Mouse (Mus musculus): ENCODE results near the gene Nmnat3.

Nmnat3 gene

DNA sequence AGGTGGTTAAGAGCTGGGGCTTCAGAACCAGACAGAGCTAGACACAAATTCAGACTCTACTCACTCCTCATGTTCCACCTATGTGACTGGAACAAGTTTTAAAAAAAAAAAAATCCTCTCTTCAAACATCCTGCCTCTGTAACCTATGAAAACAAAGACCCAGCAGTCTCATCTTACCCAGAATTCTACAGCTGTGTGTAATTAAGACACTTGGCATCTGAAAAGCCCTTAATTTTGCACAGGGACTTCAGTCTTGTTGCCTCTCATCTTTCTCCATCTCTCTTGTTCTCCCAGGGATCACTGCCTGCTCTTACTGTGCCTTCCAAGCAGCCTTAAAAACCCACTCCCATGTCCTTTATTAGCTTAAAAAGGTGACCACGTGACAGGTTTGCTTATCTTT, 133.4 kb downstream of the Nmnat3 start:
- DNase-seq (ENCODE audit: low spot score in 2 of 2) = no peak

DNA sequence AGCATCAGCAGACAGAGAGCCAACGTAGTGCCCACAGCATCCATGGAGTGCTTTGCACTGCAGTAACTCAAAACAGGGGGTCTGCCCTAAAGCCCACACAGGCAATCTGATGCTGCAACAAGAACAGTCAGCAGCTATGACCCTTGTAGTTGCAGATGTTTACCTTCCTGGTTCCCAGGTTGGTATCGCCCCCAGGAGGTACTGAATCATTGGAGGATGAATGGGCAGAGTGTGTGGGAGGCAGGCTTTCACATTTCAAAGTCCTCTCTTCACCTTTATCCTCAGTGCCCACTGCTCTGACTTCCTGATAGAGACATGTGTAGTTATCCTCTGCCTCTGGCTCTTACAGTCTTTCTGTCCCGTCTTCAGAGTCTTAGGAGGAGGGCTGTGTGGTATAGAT, 134.7 kb downstream of the Nmnat3 start:
- no peak for DNase-seq (ENCODE audit: low spot score in 2 of 2)

DNA sequence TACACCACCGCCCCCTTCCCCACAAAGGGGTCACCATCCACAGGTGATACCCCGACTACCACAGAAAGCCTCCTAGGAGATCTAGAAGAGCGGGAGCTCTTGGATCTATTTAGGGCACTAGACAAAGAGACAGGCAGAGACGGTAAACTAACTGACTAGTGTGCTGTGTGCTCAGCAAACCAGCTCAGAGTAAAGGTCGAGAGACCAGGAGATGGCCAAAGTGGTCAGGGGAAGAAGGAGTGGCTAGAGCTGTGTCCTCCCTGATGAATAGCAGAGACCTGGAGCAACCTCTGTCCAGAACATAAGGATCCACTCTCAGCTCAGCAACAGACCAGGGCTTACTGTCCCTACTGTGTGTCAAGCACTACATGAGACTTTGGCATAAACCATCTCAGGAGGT, 135.4 kb downstream of the Nmnat3 start, which contains the start of gene Rbp1:
Gene Rbp1, plus strand, starts transcription at position 306 of the 400 bp plus-strand sequence.
- no peak for DNase-seq (ENCODE audit: low spot score in 2 of 2)

DNA sequence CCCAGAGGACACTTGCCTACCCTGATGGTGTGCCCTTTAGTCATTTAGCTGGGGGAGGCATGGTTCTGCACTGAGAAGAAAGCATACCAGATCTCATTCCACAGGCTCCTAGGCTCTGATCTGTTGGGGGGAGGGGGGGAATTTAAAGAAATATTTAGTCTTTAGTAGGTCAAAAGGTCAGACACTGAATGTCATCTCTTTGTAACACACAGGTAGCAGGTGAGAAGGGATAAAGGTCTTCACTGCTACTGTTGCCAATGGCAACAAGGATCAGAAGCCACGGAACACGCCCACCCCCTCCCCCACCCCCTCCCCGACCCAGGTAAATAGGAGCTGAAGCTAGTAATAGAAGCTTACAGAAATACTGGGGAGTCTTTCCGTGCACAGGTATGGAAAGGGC, 136.5 kb downstream of the Nmnat3 start:
- no peak for DNase-seq (ENCODE audit: low spot score in 2 of 2)

DNA sequence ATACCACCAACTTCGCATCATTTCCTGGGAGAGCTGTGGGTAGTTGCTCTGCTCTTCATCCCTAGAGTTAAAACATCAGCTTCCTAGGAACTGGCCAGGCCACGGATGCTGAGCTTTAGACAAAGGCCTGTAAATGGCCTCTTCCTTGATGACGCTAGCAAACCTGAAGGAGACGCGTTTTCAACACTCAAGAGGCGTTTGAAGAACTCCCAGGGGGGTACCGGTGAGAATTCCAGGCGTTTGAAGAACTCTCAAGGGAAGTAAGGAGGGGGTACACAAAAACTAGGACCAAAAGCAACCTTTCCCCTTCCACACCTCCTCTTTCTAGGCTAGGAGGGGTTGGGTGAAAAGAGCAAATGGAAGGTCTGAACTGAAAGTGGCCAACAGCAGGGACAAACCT, 137.1 kb downstream of the Nmnat3 start:
- no peak for DNase-seq (ENCODE audit: low spot score in 2 of 2)

DNA sequence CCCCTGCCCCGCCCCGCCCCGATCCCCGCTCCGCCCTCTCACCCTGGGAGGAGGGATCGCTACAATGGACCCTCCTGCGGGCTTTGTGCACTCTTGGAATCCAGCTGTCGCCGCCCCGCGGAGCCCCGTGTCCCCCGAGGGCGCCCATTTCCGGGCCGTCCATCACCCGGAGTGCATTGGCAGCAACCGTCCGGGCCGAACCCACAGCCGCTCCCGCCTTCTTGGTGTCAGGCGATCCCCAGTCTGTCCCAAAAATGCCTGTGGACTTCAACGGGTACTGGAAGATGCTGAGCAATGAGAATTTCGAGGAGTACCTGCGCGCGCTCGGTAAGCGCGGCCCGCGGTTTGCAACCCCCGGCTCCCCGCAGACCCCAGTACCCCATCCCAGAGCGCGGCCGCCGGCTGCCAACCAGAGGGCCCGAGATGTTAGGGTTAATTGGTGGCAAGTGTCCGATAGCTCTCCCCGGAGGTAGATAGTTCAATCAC, 137.5 kb downstream of the Nmnat3 start:
- no peak for DNase-seq (ENCODE audit: low spot score in 2 of 2)

DNA sequence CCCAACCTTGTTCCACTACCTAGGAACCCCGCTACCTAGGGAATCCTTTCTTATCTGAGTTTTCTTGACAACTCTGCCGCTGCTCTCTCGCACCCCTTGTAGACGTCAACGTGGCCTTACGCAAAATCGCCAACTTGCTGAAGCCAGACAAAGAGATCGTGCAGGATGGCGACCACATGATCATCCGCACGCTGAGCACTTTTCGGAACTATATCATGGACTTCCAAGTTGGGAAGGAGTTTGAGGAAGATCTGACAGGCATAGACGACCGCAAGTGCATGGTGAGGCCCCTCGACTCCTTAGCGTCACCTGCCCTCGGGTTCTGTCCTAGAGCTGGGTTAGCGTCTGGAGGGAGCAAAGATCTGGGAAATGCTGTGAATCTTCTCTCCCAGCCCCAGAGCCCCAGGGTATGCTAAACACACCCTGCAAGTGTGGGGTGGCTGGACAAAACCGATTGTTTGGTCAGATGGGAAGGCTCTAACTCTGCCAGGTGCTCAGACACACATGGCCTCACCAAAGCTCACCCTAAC, 138.2 kb downstream of the Nmnat3 start:
- DNase-seq (ENCODE audit: low spot score in 2 of 2) = no peak

DNA sequence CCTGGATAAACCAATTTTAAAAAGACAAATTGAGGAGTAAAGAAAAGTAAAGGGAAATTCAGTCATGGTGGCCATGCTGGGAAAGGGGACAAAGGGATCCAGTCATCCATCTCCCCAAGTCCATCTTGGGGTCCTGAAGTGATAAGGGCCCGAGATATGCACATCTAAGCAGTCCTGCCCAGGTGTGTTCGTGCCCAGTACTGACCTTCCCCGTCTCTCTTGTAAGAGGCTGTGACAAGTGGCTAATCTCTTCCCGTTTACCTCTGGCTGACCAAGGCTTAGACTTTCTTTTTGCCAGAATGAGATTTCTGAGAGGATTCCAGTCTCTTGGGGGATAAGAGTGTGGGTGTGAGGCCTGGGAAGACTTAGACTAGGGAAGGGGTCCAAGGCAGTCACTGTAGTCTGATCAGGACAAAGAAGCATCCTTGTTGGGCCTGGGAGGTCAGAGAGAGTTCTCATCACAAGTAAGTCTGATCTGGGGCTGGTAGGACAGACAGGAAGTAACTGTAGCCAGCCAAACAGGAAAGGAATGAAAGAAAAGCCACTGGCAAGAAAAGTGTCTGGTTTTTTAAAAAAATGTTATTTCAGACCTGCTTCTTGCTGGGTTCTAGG, 140.8 kb downstream of the Nmnat3 start:
- DNase-seq (ENCODE audit: low spot score in 2 of 2) = no peak

DNA sequence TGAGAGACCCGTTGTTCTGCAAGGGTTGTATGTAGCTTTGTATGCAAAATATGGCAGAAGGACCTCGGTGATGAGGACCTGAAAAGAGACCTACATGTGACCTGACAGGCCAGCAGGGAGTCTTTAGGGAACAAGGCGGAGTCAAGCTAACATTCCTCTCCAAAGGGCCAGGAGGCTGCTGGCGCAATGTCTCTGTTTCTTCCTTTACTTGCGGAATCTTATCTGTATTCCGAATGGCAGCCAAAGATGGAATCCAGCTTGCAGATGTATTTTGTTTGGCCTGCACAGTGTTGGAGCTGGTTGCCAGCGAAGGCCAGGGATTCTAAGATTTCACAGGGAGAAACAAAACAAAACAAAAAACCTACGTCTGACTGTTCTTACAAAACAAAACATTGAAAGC, 141.5 kb downstream of the Nmnat3 start:
- no peak for DNase-seq (ENCODE audit: low spot score in 2 of 2)

DNA sequence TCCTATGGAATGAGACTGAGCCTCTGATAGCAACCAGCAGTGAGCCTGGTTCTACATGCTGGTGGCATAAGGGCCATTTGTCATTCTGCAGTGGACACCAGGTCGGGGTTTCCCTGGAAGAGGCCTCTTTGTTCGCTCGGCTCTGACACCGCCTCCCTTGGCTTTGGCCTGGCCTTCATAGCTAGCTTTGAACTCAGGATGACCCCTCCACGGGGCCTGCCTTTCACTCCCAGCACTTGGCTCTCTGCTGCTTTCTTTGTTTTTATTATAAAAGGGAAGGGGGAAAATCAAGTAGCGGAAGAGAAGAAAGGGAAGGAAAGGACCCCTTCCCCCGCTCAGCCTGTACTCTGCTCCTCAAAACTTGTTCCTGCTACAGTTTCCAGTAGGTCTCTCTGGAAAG, 142.6 kb downstream of the Nmnat3 start:
- peak in 1 of 2 experiments; percentile 23 for DNase-seq (ENCODE audit: low spot score in 2 of 2)

DNA sequence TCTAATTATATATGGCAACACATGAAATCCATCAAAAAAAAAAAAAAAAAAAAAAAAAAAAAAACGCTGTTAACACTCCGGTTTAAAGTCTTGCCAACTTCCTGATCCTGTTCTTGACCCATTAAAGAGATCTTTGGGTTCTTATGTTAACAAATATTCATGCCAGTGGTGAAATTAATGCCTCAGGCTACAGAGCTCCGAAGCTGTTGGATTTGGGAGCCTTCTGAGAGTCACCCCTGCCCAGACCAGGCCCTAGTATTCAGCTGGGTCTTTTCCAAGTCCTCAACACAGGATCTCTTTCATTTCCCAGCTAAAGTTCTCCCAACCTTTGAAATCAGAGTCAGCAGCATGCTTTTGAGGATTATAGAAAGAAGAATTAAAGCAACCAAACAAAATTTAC, 143.3 kb downstream of the Nmnat3 start:
- no peak for DNase-seq (ENCODE audit: low spot score in 2 of 2)

DNA sequence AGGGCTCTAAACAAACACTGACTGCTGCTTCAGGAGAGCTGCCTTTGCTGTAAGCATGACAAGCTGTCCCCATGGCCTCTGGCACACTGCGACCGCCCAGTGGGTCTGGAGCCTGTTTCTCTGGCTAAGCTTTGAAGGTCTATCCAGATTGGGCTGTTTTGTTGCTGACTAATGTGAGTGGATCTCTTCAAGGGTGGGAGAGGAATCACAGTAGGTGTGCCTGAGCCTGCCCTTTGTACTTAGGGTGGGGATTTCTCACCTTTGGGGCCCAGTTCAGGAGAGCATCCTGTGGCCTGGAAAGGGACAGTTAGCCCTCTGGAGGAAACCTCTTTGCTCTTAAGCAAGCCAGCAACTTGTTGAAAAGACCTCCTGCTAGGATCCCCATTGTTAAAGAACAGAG, 145.8 kb downstream of the Nmnat3 start:
- no peak for DNase-seq (ENCODE audit: low spot score in 2 of 2)

DNA sequence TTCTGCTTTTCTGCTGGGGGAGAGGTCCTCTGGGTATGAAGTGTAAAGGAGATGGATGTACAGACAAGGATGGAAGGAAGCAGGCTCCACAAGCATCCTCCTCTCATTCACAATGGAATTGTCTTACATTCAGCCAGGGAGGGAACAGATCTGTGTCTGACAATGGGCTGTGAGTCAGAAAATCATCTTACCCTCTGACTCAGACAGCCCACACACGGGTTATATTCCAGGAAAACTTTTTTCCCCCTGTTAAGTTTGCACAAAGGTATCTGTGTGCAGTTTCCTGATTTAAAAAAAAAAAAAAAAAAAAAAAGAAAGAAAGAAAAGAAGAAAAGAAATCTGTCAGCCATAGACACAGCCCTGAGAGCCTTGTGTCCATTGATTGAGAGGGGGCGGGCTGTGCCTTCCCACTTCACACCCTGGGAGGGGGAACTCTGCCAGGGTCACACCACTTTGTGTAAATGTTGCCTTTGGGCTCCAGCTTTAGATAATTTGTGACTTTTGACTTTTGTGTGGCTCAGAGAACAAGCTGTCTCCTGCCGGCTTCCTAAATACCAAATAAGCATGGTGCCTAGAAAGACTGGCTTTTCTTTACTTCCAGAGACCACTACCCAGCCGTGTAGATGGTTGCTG, 146.8 kb downstream of the Nmnat3 start:
- DNase-seq (ENCODE audit: low spot score in 2 of 2) = no peak

DNA sequence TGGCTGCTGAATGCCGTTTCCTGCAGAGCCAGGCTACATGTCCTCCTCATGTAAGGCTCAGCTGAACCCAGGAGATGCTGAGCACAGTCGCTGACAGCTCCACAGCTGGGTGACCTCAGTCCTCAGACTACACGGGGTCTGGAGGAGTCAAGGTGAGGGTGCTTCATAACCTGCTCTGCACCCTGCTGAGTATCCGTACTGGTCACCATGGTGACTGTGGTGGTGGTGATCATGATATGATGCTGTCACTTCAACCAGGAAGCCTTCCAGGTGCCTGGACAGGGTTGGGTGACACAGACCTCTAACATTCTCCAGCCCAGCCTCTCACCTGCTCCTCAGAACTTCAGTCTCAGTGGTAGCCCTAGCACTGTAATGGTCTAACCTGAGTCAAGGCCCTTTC, 150.6 kb downstream of the Nmnat3 start:
- no peak for DNase-seq (ENCODE audit: low spot score in 2 of 2)

DNA sequence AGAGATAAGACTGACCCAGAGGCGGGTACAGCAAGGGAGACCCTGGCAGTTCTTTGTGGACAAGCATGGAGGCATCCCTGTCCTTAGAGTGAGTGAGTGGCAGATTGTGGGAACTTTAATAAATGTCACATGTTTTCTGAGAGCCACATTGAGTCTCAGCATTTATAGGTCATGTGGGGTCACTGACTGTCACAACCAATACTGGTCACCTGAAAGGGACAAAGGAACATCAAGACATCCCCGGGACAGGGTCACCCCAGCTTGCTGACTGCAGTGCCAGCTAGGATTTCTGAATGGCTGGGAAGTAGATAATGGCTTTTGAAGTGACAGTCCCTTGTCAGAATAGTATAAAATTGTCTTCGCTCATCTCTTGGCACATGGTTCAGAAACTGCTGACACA, 151.9 kb downstream of the Nmnat3 start:
- DNase-seq (ENCODE audit: low spot score in 2 of 2) = no peak

DNA sequence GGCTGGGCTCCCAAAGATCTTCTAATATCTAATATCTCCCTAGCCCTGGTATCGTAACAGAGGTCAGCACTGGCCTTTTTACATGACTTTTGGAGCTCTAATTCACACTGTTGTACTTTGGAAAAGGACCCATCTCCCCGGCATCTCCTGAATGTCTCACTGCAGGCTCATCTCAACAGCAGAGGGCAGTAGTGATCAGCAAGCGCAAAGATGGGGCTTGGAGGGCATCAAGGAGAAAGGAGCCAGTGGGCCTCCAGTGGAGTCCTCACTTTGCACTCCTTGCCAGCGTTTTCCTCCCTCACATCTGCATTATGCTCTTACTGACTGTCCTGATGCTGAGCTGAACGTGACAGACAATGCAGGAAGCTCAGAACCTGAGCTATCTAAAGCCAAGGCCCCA, 155.4 kb downstream of the Nmnat3 start:
- DNase-seq (ENCODE audit: low spot score in 2 of 2) = no peak

DNA sequence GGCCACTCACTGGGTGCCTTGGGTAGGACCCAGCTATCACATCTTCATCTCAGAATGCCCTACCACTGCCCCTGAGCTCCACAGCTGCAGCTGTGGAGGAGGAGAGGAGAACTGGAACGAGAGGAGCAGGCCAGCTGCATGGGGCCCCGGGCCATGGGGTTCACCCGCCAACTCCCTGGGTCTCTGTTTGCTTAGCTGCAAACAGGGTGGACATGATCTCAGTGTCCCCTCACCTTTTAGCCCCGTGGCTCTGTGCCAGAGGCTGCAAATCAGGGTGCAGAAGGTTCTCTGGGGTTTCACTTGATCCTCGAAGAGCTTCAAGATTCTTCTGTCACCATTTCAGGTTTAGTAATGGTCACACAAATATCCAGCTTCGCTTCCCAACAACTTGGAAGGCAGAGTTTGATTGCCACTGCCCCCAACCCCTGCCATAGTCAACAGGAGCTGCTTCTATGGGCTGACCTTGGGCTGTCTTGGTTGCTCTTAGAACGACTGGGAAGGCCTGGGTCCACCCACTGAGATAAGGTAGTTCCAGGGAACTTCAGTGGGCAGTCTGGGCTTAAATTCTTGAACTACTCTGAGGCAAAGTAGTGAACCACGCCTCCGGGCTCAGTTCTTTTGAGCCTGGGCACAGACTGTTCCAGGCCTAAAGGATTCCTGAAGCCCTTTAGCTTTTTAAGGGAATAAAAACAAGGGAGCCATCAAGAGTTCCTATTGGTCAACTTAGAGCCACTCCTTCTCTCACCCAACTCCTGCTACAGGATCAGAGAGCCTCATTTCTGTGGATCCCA, 158.3 kb downstream of the Nmnat3 start:
- DNase-seq (ENCODE audit: low spot score in 2 of 2) = no peak

DNA sequence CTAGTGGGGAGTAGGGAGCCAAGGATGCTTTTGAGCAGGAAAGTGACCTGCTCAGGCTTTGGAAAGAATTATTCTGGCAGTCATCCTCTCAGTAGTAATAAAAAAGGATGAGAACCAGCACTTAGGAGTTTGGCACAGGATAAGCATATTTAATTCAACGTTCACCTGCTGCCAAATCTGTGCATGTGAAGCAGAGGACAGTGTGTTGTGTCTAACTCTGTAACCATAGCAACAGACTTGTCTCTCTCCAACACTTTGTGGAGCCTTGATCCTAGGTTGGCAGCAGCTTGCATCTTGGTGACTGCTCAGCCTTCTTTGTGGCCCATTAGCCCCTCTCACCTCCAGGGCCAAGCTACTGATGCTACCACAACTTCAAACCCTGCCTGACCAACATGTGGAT, 163.7 kb downstream of the Nmnat3 start:
- no peak for DNase-seq (ENCODE audit: low spot score in 2 of 2)

DNA sequence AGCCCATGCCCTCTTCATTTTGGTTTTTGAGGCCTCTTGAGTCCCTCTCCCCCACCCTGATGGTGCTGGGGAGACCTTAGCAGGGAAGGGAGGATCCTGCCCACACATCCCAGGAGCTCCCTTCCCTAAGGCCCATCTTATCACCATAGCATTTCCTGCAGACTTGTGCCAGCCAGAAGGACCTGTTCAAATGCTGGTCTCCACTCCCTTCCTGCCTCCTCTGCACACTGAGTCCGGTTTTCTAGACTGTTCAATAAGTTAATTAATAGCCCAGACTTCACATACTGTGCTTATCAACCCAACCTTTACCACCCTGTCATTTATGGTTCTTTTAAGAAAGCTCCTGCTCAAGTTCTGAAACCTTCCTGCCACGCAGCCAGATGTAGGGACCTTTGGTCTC, 179.5 kb downstream of the Nmnat3 start:
- DNase-seq (ENCODE audit: low spot score in 2 of 2) = no peak
